Mouse (Mus musculus) ES-E14 (cell line): ENCODE data around the gene Zfp207.
"Not testable (repeated sequence)": the region's sequence is repeated elsewhere in the genome, so short reads cannot be mapped to it uniquely, and the experiment has no call there.

Experiments used
- CHD2 ChIP-seq: IDR thresholded peaks from 2 replicates; pipeline ENCODE4 v1.6.1; 2014; ENCODE audit warnings: mild to moderate bottlenecking, low read depth, low read length, inconsistent platforms
- HCFC1 ChIP-seq: IDR thresholded peaks from 2 replicates; pipeline ENCODE4 v1.6.1; 2012; ENCODE audit warnings: low read length, inconsistent platforms, borderline replicate concordance; ENCODE audit not compliant: insufficient read depth
- ZC3H11A ChIP-seq: IDR thresholded peaks from 2 replicates; pipeline ENCODE4 v1.6.1; 2012; ENCODE audit warnings: low read depth, mild to moderate bottlenecking, inconsistent platforms, low read length, borderline replicate concordance
- ZNF384 ChIP-seq: IDR thresholded peaks from 2 replicates; pipeline ENCODE4 v1.6.1; 2012; ENCODE audit warnings: low read depth, low read length, inconsistent platforms

- TF ChIP-seq ZNF384, CHD2, ZC3H11A, HCFC1: not testable (repeated sequence)
Measured at GRCm38 (mm10) chr11:80426029-80426813, 43.1 kb downstream of the Zfp207 start.
